Mouse (Mus musculus): ENCODE measurements at regions not wholly inside any gene's neighbourhood (a gene's known extent, or its start where the extent isn't known, plus 50 kb on each side); places are given as distances from the start of the nearest gene placed in this dataset.

GRCm38 (mm10) chr4:33664474-33664822, 259.9 kb upstream of the Cnr1 start:
- WGBS: 79% methylated on average over 5 of the region's 5 CpGs
- H3K36me3 ChIP-seq (ENCODE audit: control insufficient read depth, insufficient read depth, low read length): no peaks in the 10 kb centered on the region
- peaks cover 5% of the 10 kb centered on the region; the same call in 1 of the 2 replicates for H3K4me1 ChIP-seq (ENCODE audit: control insufficient read depth, insufficient read depth, low read length)
- no peak overlapping the region for H3K4me3 ChIP-seq (ENCODE audit: low read length)
- ATAC-seq (ENCODE audit: low FRiP score, low TSS enrichment): no peak
- H3K27me3 ChIP-seq (ENCODE audit: control insufficient read depth, insufficient read depth, low read length): no peaks in the 10 kb centered on the region
- H3K4me2 ChIP-seq (replicated peaks; ENCODE audit: low read depth, low read length): no peak overlapping the region
- H3K9me3 ChIP-seq (ENCODE audit: control insufficient read depth, low read length): no peaks in the 10 kb centered on the region
- H3K27ac ChIP-seq (ENCODE audit: low read depth, low read length): no peak overlapping the region
- H3K9ac ChIP-seq (ENCODE audit: low read depth, low read length): no peak overlapping the region

DNA sequence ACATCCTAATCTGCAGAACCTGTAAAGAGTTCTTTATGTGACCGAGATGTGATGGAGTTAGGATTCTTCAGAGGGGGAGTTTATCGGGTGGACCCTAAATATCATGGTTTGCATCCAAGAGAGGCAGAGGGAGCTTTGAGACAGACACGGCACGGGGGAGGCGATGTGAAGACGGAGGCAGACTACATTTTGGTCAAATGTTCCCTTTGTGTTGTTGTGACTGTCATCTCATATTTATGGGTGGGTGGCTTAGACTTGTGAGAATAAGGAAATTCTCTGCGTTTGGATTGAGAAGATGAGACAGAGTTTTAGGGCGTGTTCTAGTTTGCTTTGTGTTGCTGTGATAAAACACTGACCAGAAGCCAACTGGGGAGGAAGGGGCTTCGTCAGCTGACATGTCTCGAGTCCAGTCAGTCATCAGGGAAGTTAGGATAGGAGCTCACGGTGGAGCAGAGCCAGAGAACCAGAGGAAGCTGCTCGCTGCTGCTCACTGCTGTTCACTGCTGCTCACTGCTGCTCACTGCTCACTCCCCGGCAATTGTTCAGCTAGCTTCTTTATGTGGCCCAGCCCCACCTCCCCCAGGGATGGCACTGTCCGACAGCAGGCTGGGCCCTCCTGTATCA, 259.0 kb upstream of the Cnr1 start:
- 57% methylated on average over 14 of the region's 14 CpGs for WGBS
- H3K27ac ChIP-seq (ENCODE audit: low read depth, low read length): no peak overlapping the region
- H3K4me2 ChIP-seq (replicated peaks; ENCODE audit: low read depth, low read length): no peak overlapping the region
- ATAC-seq (ENCODE audit: low FRiP score, low TSS enrichment): no peak; the same call in 1 of the 2 replicates
- H3K4me3 ChIP-seq (ENCODE audit: low read length): no peak overlapping the region
- H3K9ac ChIP-seq (ENCODE audit: low read depth, low read length): no peak overlapping the region
- H3K27me3 ChIP-seq (ENCODE audit: control insufficient read depth, insufficient read depth, low read length): no peaks in the 10 kb centered on the region
- no peaks in the 10 kb centered on the region for H3K9me3 ChIP-seq (ENCODE audit: control insufficient read depth, low read length)
- no peaks in the 10 kb centered on the region for H3K36me3 ChIP-seq (ENCODE audit: control insufficient read depth, insufficient read depth, low read length)
- peaks cover 5% of the 10 kb centered on the region; the same call in 1 of the 2 replicates for H3K4me1 ChIP-seq (ENCODE audit: control insufficient read depth, insufficient read depth, low read length)

DNA sequence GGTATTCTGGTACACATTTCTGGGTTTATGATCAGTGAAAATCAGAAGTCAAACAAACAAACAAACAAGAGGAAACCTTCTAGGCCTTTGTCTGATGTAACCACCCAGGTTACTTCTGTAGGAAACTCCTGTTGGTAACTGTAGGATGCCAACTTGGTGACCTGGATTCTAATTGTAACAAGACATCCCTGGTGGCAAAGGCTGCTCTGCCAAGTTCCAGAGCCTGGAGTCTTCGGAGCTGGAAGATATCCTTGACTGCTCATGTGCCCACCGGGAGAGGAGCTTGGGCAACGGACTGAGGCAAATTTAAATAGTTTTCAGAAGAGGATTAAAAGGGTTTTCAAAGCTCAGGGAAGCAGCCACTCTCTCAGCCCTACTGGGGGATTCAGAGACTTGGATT, 256.0 kb upstream of the Cnr1 start:
- H3K27me3 ChIP-seq (ENCODE audit: control insufficient read depth, insufficient read depth, low read length): no peaks in the 10 kb centered on the region
- H3K4me1 ChIP-seq (ENCODE audit: control insufficient read depth, insufficient read depth, low read length): peaks cover 4% of the 10 kb centered on the region; the same call in 1 of the 2 replicates
- H3K4me2 ChIP-seq (replicated peaks; ENCODE audit: low read depth, low read length): no peak overlapping the region
- no peak for ATAC-seq (ENCODE audit: low FRiP score, low TSS enrichment)
- H3K9ac ChIP-seq (ENCODE audit: low read depth, low read length): no peak overlapping the region
- no peaks in the 10 kb centered on the region for H3K36me3 ChIP-seq (ENCODE audit: control insufficient read depth, insufficient read depth, low read length)
- no peak overlapping the region for H3K27ac ChIP-seq (ENCODE audit: low read depth, low read length)
- 44% methylated on average over 3 of the region's 3 CpGs for WGBS
- H3K9me3 ChIP-seq (ENCODE audit: control insufficient read depth, low read length): no peaks in the 10 kb centered on the region
- no peak overlapping the region for H3K4me3 ChIP-seq (ENCODE audit: low read length)

- no CpG with 5 or more reads among the region's 5 CpGs for WGBS
- Histone ChIP-seq H3K27me3 (ENCODE audit: control insufficient read depth, insufficient read depth, low read length) (no peaks in the 10 kb centered on the region), H3K9me3 (ENCODE audit: control insufficient read depth, low read length) (no peaks in the 10 kb centered on the region), H3K4me2 (replicated peaks; ENCODE audit: low read depth, low read length) (no peak overlapping the region), H3K36me3 (ENCODE audit: control insufficient read depth, insufficient read depth, low read length) (no peaks in the 10 kb centered on the region), H3K4me3 (ENCODE audit: low read length) (no peak overlapping the region), H3K4me1 (ENCODE audit: control insufficient read depth, insufficient read depth, low read length) (no peaks in the 10 kb centered on the region), H3K9ac (ENCODE audit: low read depth, low read length) (no peak overlapping the region), H3K27ac (ENCODE audit: low read depth, low read length) (no peak overlapping the region)
- no peak for ATAC-seq (ENCODE audit: low FRiP score, low TSS enrichment)
These were observed 249.3 kb upstream of the Cnr1 start for GRCm38 (mm10) chr4:33675044-33675443.

DNA sequence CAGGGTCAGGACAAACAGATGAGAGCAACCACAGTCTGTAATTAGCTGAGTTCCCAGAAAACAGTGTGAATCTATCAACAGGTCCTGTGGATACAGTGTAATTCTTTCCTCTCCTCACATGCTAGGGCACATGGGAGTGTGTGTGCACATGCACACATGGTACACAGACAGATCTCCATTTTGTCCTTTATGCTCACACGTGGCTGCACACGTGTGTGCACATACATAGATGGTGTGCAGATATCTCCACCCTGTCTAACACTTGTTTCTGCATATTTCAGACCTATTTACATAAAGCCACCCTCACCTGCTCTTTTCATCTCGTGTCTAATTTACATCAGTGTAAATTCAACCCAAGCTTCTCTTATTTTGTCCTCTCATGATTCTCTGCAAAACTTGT, 245.0 kb upstream of the Cnr1 start:
- Histone ChIP-seq H3K9me3 (ENCODE audit: control insufficient read depth, low read length) (no peaks in the 10 kb centered on the region), H3K4me2 (replicated peaks; ENCODE audit: low read depth, low read length) (no peak overlapping the region), H3K36me3 (ENCODE audit: control insufficient read depth, insufficient read depth, low read length) (no peaks in the 10 kb centered on the region), H3K27me3 (ENCODE audit: control insufficient read depth, insufficient read depth, low read length) (no peaks in the 10 kb centered on the region), H3K4me1 (ENCODE audit: control insufficient read depth, insufficient read depth, low read length) (no peaks in the 10 kb centered on the region), H3K27ac (ENCODE audit: low read depth, low read length) (no peak overlapping the region), H3K4me3 (ENCODE audit: low read length) (no peak overlapping the region), H3K9ac (ENCODE audit: low read depth, low read length) (no peak overlapping the region)
- 84% methylated on average over 3 of the region's 3 CpGs for WGBS
- ATAC-seq (ENCODE audit: low FRiP score, low TSS enrichment): no peak

GRCm38 (mm10) chr4:33686135-33686534, 238.3 kb upstream of the Cnr1 start:
- 60% methylated on average over 8 of the region's 8 CpGs for WGBS
- H3K4me1 ChIP-seq (ENCODE audit: control insufficient read depth, insufficient read depth, low read length): 0 out of 2 replicates have a peak, but pooled peaks cover 6% of the 10 kb centered on the region

GRCm38 (mm10) chr4:33687434-33687833, 237.0 kb upstream of the Cnr1 start:
- no peaks in the 10 kb centered on the region for H3K9me3 ChIP-seq (ENCODE audit: control insufficient read depth, low read length)
- no peak for ATAC-seq (ENCODE audit: low FRiP score, low TSS enrichment)
- H3K9ac ChIP-seq (ENCODE audit: low read depth, low read length): no peak overlapping the region
- H3K4me1 ChIP-seq (ENCODE audit: control insufficient read depth, insufficient read depth, low read length): 0 out of 2 replicates have a peak, but pooled peaks cover 6% of the 10 kb centered on the region
- H3K27me3 ChIP-seq (ENCODE audit: control insufficient read depth, insufficient read depth, low read length): no peaks in the 10 kb centered on the region
- no peak overlapping the region for H3K4me2 ChIP-seq (replicated peaks; ENCODE audit: low read depth, low read length)
- no peak overlapping the region for H3K27ac ChIP-seq (ENCODE audit: low read depth, low read length)
- WGBS: 68% methylated on average over 7 of the region's 7 CpGs
- no peak overlapping the region for H3K4me3 ChIP-seq (ENCODE audit: low read length)
- no peaks in the 10 kb centered on the region for H3K36me3 ChIP-seq (ENCODE audit: control insufficient read depth, insufficient read depth, low read length)

More at GRCm38 (mm10) chr4:33686135-33686534, 238.3 kb upstream of the Cnr1 start:
- H3K4me2 ChIP-seq (replicated peaks; ENCODE audit: low read depth, low read length): no peak overlapping the region
- no peaks in the 10 kb centered on the region for H3K36me3 ChIP-seq (ENCODE audit: control insufficient read depth, insufficient read depth, low read length)
- H3K27me3 ChIP-seq (ENCODE audit: control insufficient read depth, insufficient read depth, low read length): no peaks in the 10 kb centered on the region
- no peak for ATAC-seq (ENCODE audit: low FRiP score, low TSS enrichment)
- no peaks in the 10 kb centered on the region for H3K9me3 ChIP-seq (ENCODE audit: control insufficient read depth, low read length)
- no peak overlapping the region for H3K4me3 ChIP-seq (ENCODE audit: low read length)
- no peak overlapping the region for H3K27ac ChIP-seq (ENCODE audit: low read depth, low read length)
- H3K9ac ChIP-seq (ENCODE audit: low read depth, low read length): no peak overlapping the region

GRCm38 (mm10) chr4:33693441-33693840, 231.0 kb upstream of the Cnr1 start:
- H3K9ac ChIP-seq (ENCODE audit: low read depth, low read length): no peak overlapping the region
- no peak overlapping the region for H3K27ac ChIP-seq (ENCODE audit: low read depth, low read length)
- no peak overlapping the region for H3K4me3 ChIP-seq (ENCODE audit: low read length)
- H3K36me3 ChIP-seq (ENCODE audit: control insufficient read depth, insufficient read depth, low read length): no peaks in the 10 kb centered on the region
- WGBS: 91% methylated on average over 4 of the region's 4 CpGs
- no peaks in the 10 kb centered on the region for H3K9me3 ChIP-seq (ENCODE audit: control insufficient read depth, low read length)
- ATAC-seq (ENCODE audit: low FRiP score, low TSS enrichment): no peak
- no peaks in the 10 kb centered on the region for H3K4me1 ChIP-seq (ENCODE audit: control insufficient read depth, insufficient read depth, low read length)
- no peak overlapping the region for H3K4me2 ChIP-seq (replicated peaks; ENCODE audit: low read depth, low read length)
- H3K27me3 ChIP-seq (ENCODE audit: control insufficient read depth, insufficient read depth, low read length): no peaks in the 10 kb centered on the region

DNA sequence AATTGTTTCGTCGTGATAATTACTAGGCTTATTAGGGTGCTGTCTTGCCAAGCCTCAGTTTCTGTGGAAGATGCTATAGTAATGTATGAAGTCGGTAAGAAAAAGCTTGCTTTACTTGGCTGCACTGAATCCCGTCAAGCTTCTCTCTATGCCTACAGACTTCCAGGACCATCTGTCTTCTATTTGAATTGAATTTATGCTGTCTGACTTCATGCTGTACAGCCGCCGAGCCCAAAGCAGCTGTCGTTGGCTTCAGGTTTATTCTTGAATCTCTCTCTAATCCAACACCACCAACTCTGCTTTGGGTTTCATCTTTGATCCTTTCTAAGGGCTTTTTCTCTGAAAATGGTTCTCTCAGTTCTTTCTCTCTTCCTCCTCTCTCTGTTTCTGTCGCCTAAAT, 227.4 kb upstream of the Cnr1 start:
- ATAC-seq (ENCODE audit: low FRiP score, low TSS enrichment): no peak
- 82% methylated on average over 8 of the region's 8 CpGs for WGBS
- H3K36me3 ChIP-seq (ENCODE audit: control insufficient read depth, insufficient read depth, low read length): no peaks in the 10 kb centered on the region

More for the DNA sequence above, 227.4 kb upstream of the Cnr1 start:
- Histone ChIP-seq H3K4me3 (ENCODE audit: low read length) (no peak overlapping the region), H3K9ac (ENCODE audit: low read depth, low read length) (no peak overlapping the region), H3K9me3 (ENCODE audit: control insufficient read depth, low read length) (no peaks in the 10 kb centered on the region), H3K4me2 (replicated peaks; ENCODE audit: low read depth, low read length) (no peak overlapping the region), H3K27me3 (ENCODE audit: control insufficient read depth, insufficient read depth, low read length) (no peaks in the 10 kb centered on the region), H3K4me1 (ENCODE audit: control insufficient read depth, insufficient read depth, low read length) (no peaks in the 10 kb centered on the region), H3K27ac (ENCODE audit: low read depth, low read length) (no peak overlapping the region)
